In the genomic region with DNA sequence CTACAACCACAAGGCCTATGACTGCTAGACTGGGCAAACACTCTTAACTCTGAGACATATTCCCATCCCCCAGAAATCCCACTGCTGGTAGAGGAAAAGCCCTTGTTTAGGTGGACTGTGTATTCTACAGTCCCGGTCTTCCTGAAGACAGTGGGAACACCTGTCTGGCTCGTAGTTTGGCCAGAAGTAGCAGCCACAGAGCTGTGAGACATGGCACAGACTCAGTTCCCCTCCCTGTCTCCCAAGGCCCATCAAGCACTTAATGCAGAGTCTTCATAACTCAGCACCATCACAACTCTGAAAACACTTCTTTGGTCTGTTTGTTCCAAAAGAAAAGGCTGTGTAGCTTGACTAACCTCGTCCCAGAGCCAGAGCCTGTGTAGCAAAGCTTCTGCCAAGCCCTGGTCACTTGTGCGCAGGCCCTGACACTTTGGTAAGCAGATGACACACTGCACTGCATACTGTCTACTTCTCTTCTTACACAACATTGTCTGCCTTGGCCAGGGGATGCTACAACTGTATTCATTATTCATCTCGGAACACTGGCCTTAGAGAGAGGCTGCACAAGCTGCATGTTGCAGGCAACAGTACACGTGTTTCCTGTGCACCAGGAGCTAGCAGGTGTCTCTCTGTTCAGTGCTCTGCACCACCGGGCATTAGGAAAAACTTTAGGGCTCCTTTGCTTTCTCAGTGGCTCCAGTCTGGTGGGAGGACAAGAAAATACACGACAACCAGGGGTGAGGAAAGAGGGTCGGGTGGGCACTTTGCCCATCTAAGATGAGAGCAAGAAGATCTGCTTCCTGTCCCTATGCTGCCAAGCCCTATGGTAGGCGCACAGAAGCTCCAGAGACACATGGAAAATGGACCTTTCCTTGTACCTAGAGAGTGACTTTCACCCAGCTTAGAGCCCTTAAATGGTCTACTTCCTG, we compare ENCODE assay signal across 16 mouse cellular contexts. TPM values are rescaled to one million over a fixed set of nuclear protein-coding genes. Genes with fewer than 3 reads are reported as not detected.
DNase-seq lines count a peak whose midpoint lies in the region; ATAC-seq and TF ChIP-seq lines count a peak whose summit lies in the region.
"Had no signal": no experiment of that assay in that cellular context is flagged by ENCODE, and none has a peak within 500 bp of the region (broad histone marks: within the 10 kb centered on the region; RNA-seq: fewer than 3 reads in every experiment).

No protein-coding gene starts in this region.

- WGBS in lung, postnatal 0 days: 54% methylated on average over 10 of the region's 10 CpGs
- 61% methylated on average over 10 of the region's 10 CpGs for WGBS in lung, adult 2 months

- TF ChIP-seq RAD21 in CH12.LX (IDR thresholded peaks at IDR 0.05; ENCODE audit: low read depth, low read length): no peak

- peaks cover 9% of the 10 kb centered on the region; the same call in 1 of the 2 replicates for H3K4me1 ChIP-seq in lung, postnatal 0 days (ENCODE audit: insufficient read depth, low read depth, low read length)
- peaks cover 4% of the 10 kb centered on the region for H3K4me1 ChIP-seq in lung, adult 2 months (ENCODE audit: control insufficient read depth, insufficient read depth, low read length)
- H3K4me1 ChIP-seq in CH12.LX (ENCODE audit: control insufficient read depth in 1 of 2, insufficient read depth in 2 of 2): peaks cover 6 to 20% of the 10 kb centered on the region in 2 experiments

- DNase-seq in cerebellum, adult 9-10 months: peak; percentile 69
- DNase-seq in cerebellum, postnatal 10 days: no peak
- DNase-seq in lung, postnatal 0 days (ENCODE audit: low spot score): peak; percentile 48
- no peak for DNase-seq in lung, adult 2 months
- no peak for DNase-seq in CH12.LX (ENCODE audit: extremely low read depth)
- DNase-seq in adrenal gland, postnatal 25 days: peak; percentile 38
- DNase-seq in frontal cortex, postnatal 10 days (ENCODE audit: low spot score in 2 of 2): no peak
- DNase-seq: heart, adult 11 months; liver, postnatal 0 days had no signal

- no peaks in the 10 kb centered on the region for H3K36me3 ChIP-seq in lung, postnatal 0 days (ENCODE audit: insufficient read depth, low read length)
- H3K36me3 ChIP-seq in CH12.LX (replicated peaks in 1 of 2; ENCODE audit: control insufficient read depth in 1 of 2, insufficient read depth in 1 of 2, low read length in 1 of 2): no peaks in the 10 kb centered on the region
- H3K36me3 ChIP-seq: heart, embryonic 15.5 days; limb, embryonic 13.5 days had no signal

- TF ChIP-seq CTCF in lung, postnatal 0 days (IDR thresholded peaks at IDR 0.05): no peak
- no peak for TF ChIP-seq CTCF in lung, adult 2 months (IDR thresholded peaks at IDR 0.05; ENCODE audit: insufficient read depth, low read length)
- TF ChIP-seq CTCF in CH12.LX (conservative IDR thresholded peaks at IDR 0.05 in 1 of 2, IDR thresholded peaks at IDR 0.05 in 1 of 2; ENCODE audit: low read depth in 2 of 2, low read length in 2 of 2): no peak

- H3K27me3 ChIP-seq in lung, postnatal 0 days (replicated peaks; ENCODE audit: insufficient read depth, low read length): no peaks in the 10 kb centered on the region
- no peaks in the 10 kb centered on the region for H3K27me3 ChIP-seq in CH12.LX (replicated peaks)
- H3K27me3 ChIP-seq: heart, embryonic 15.5 days had no signal

- H3K27ac ChIP-seq in lung, postnatal 0 days (ENCODE audit: low read length): peak overlapping the region; percentile 63; the same call in 1 of the 2 replicates
- H3K27ac ChIP-seq in CH12.LX (ENCODE audit: insufficient read depth, low read depth): no peak overlapping the region
- H3K27ac ChIP-seq: heart, embryonic 15.5 days; limb, embryonic 13.5 days had no signal

- dilution Hi-C loops in CH12.LX (cut with MboI; ENCODE audit: extremely low pct_ligation_motif_present, extremely low pct_unique_long_range_greater_than_20kb, low sequenced_read_pairs): no loop called here

- TF ChIP-seq POLR2A in lung, adult 2 months (IDR thresholded peaks at IDR 0.05; ENCODE audit: borderline replicate concordance, extremely low read depth, low read depth, low read length): no peak
- TF ChIP-seq POLR2A in CH12.LX (IDR thresholded peaks at IDR 0.05; ENCODE audit: low read depth, low read length): no peak

- TF ChIP-seq EP300 in lung, postnatal 0 days (IDR thresholded peaks at IDR 0.05): no peak
- TF ChIP-seq EP300 in CH12.LX (IDR thresholded peaks at IDR 0.05; ENCODE audit: low read length): no peak

- in situ Hi-C loops in CH12.LX (cut with MboI; ENCODE audit: low pct_ligation_motif_present, low pct_unique_long_range_greater_than_20kb, low sequenced_read_pairs): no loop called here

- no peak overlapping the region for H3K4me2 ChIP-seq in lung, postnatal 0 days (replicated peaks; ENCODE audit: low read depth, low read length)
- H3K4me2 ChIP-seq in CH12.LX (ENCODE audit: insufficient read depth, low read depth, poor library complexity, severe bottlenecking): no peak overlapping the region
- H3K4me2 ChIP-seq: heart, embryonic 15.5 days; limb, embryonic 13.5 days; midbrain, embryonic 11.5 days had no signal

- H3K79me2 ChIP-seq in CH12.LX (replicated peaks; ENCODE audit: control insufficient read depth, extremely low read depth, insufficient read depth, poor library complexity, severe bottlenecking): no peaks in the 10 kb centered on the region

- H3K9me3 ChIP-seq in lung, postnatal 0 days (ENCODE audit: low read length): no peaks in the 10 kb centered on the region
- H3K9me3 ChIP-seq in CH12.LX (replicated peaks; ENCODE audit: low read length): no peaks in the 10 kb centered on the region
- H3K9me3 ChIP-seq: heart, embryonic 15.5 days; limb, embryonic 13.5 days had no signal

- no peak overlapping the region for H3K4me3 ChIP-seq in lung, postnatal 0 days (ENCODE audit: low read depth, low read length)
- no peak overlapping the region for H3K4me3 ChIP-seq in lung, adult 2 months (replicated peaks; ENCODE audit: extremely low read depth, low read depth, low read length)
- no peak overlapping the region for H3K4me3 ChIP-seq in CH12.LX (replicated peaks in 1 of 3; ENCODE audit: low read depth in 2 of 3, low read length in 2 of 3, poor library complexity in 1 of 3)
- H3K4me3 ChIP-seq: heart, embryonic 15.5 days; limb, embryonic 13.5 days had no signal

- no peak overlapping the region for H3K9ac ChIP-seq in lung, postnatal 0 days (replicated peaks; ENCODE audit: low read depth)
- H3K9ac ChIP-seq in CH12.LX (ENCODE audit: insufficient read depth, low read depth): no peak overlapping the region
- H3K9ac ChIP-seq: heart, embryonic 15.5 days; limb, embryonic 13.5 days; liver, postnatal 0 days had no signal

- ATAC-seq in lung, postnatal 0 days: no peak
- ATAC-seq: activated CD4-positive, CD25-positive, alpha-beta regulatory T cell, adult 4 months; CD4-positive, CD25-positive, alpha-beta regulatory T cell, adult 4 months; forebrain, embryonic 14.5 days; inflammation-experienced regulatory T-cells, adult 6 months; liver, postnatal 0 days had no signal

TF ChIP-seq in CH12.LX, 34 proteins besides CTCF, POLR2A, EP300 and RAD21:
- TF ChIP-seq MAX (IDR thresholded peaks at IDR 0.05; ENCODE audit: low read length): 0 out of 2 replicates have a peak, but pooled peaks have one; percentile 12
- no peak for TF ChIP-seq BHLHE40 (IDR thresholded peaks at IDR 0.05; ENCODE audit: low read depth, low read length)

RNA-seq across cellular contexts. Expression of a gene that starts 4.6 kb away (rescaled TPM):
- 65.9 and 68.1 TPM in 2 replicates for polyA plus RNA-seq in lung, postnatal 0 days (2015; fragmentation: Nextera tagmentation; extraction: Ambion mirVana)
- 75.9 and 81.6 TPM in 2 replicates for polyA plus RNA-seq in lung, adult 2 months (2012; rRNA removed)
- 10.1 and 10.3 TPM in 2 replicates for total RNA-seq in CH12.LX (2012; rRNA removed)
- total RNA-seq in CH12.LX (2014; rRNA removed): 7.6 and 8.0 TPM in 2 replicates
- 11.6 and 13.0 TPM in 2 replicates for polyA plus RNA-seq in CH12.LX (2012; ENCODE audit: insufficient read length, low read depth)
- 72.2 and 82.8 TPM in 2 replicates for total RNA-seq in adrenal gland, postnatal 25 days (2021)

RNA-seq across cellular contexts. Expression of a gene that starts 60.0 kb away (rescaled TPM):
- polyA plus RNA-seq in lung, postnatal 0 days (2015; fragmentation: Nextera tagmentation; extraction: Ambion mirVana): 31.8 and 33.1 TPM in 2 replicates
- 157 and 164 TPM in 2 replicates for polyA plus RNA-seq in lung, adult 2 months (2012; rRNA removed)
- 46.6 and 53.2 TPM in 2 replicates for total RNA-seq in CH12.LX (2012; rRNA removed)
- 48.5 and 51.6 TPM in 2 replicates for total RNA-seq in CH12.LX (2014; rRNA removed)
- polyA plus RNA-seq in CH12.LX (2012; ENCODE audit: insufficient read length, low read depth): 62.8 and 67.2 TPM in 2 replicates
- total RNA-seq in adrenal gland, postnatal 25 days (2021): 83.9 and 87.0 TPM in 2 replicates

Comparison
In these comparisons a context has a peak if more than half of its experiments do, and no peak if none do; other contexts are left out.
1. DNase-seq: peak in cerebellum, adult 9-10 months (single experiment), lung, postnatal 0 days (single experiment) and adrenal gland, postnatal 25 days (single experiment); none in cerebellum, postnatal 10 days (0 of 2), lung, adult 2 months (single experiment), CH12.LX (single experiment) and frontal cortex, postnatal 10 days (0 of 2).